Mouse (Mus musculus) CH12.LX (cell line): ENCODE measurements at regions not wholly inside any gene's neighbourhood (a gene's known extent, or its start where the extent isn't known, plus 50 kb on each side); places are given as distances from the start of the nearest gene placed in this dataset.

Source experiments
- DNase-seq: peaks from one replicate; pipeline ENCODE4 v3.0.0-alpha.2; 2013; ENCODE audit errors: extremely low read depth
- H3K27ac ChIP-seq: 2 replicates; pipeline ENCODE4 v1.5.1; 2012; ENCODE audit warnings: low read depth, mild to moderate bottlenecking, control low read depth, moderate library complexity; ENCODE audit not compliant: insufficient read depth
- H3K27me3 ChIP-seq: replicated peaks from 2 replicates; pipeline ENCODE3; 2012; ENCODE audit warnings: inconsistent platforms
- H3K36me3 ChIP-seq, 2 experiments: replicated peaks in 1 of 2; 2 replicates each; pipeline versions ENCODE3 to v1.6.1; 2012; ENCODE audit warnings: inconsistent platforms in 1 of 2, low read length in 1 of 2, mild to moderate bottlenecking in 1 of 2, mixed read lengths in 1 of 2, moderate library complexity in 1 of 2; ENCODE audit not compliant: control insufficient read depth in 1 of 2, insufficient read depth in 1 of 2
- H3K4me1 ChIP-seq, 2 experiments: 2 replicates each; pipeline ENCODE4 v1.6.1; 2012; ENCODE audit warnings: inconsistent platforms in 1 of 2, moderate library complexity in 1 of 2; ENCODE audit not compliant: insufficient read depth in 2 of 2, control insufficient read depth in 1 of 2
- H3K4me2 ChIP-seq: 2 replicates; pipeline ENCODE4 v1.6.1; 2012; ENCODE audit warnings: low read depth, mild to moderate bottlenecking, control low read depth; ENCODE audit not compliant: poor library complexity, insufficient read depth, severe bottlenecking
- H3K4me3 ChIP-seq, 3 experiments: fragments of 150-350 bp in 1 of 3; sonication (generic) in 1 of 3; replicated peaks in 1 of 3; 2 replicates each; pipeline versions ENCODE3 to v1.5.1; 2011 to 2012; ENCODE audit warnings: low read depth in 2 of 3, low read length in 2 of 3, mild to moderate bottlenecking in 2 of 3, moderate library complexity in 2 of 3, control low read depth in 1 of 3, improper control_type of control experiment in 1 of 3, inconsistent platforms in 1 of 3, mixed read lengths in 1 of 3; ENCODE audit not compliant: poor library complexity in 1 of 3
- H3K79me2 ChIP-seq: replicated peaks from 2 replicates; pipeline ENCODE4 v1.6.1; 2012; ENCODE audit warnings: mild to moderate bottlenecking, moderate library complexity; ENCODE audit not compliant: control insufficient read depth, poor library complexity, insufficient read depth, severe bottlenecking; ENCODE audit errors: extremely low read depth
- H3K9ac ChIP-seq: 2 replicates; pipeline ENCODE4 v1.6.1; 2012; ENCODE audit warnings: low read depth, mild to moderate bottlenecking, control low read depth, moderate library complexity; ENCODE audit not compliant: insufficient read depth
- H3K9me3 ChIP-seq: replicated peaks from 2 replicates; pipeline ENCODE3; 2012; ENCODE audit warnings: low read length, inconsistent platforms, mixed read lengths
- BHLHE40 ChIP-seq: IDR thresholded peaks from 2 replicates; pipeline ENCODE4 v1.6.1; 2011; ENCODE audit warnings: mild to moderate bottlenecking, low read depth, low read length, improper control_type of control experiment
- CHD1 ChIP-seq: IDR thresholded peaks from 2 replicates; pipeline ENCODE4 v1.6.1; 2012; ENCODE audit warnings: low read depth, low read length, improper control_type of control experiment, inconsistent platforms
- E2F4 ChIP-seq: IDR thresholded peaks from 2 replicates; pipeline ENCODE4 v1.6.1; 2011; ENCODE audit warnings: low read depth, low read length, improper control_type of control experiment; ENCODE audit not compliant: insufficient replicate concordance
- ELF1 ChIP-seq: IDR thresholded peaks from 2 replicates; pipeline ENCODE4 v1.6.1; 2014; ENCODE audit warnings: low read depth, mild to moderate bottlenecking, inconsistent platforms, low read length, improper control_type of control experiment
- GABPA ChIP-seq: IDR thresholded peaks from 2 replicates; pipeline ENCODE4 v1.6.1; 2012; ENCODE audit warnings: low read depth, low read length, improper control_type of control experiment, inconsistent platforms; ENCODE audit not compliant: insufficient replicate concordance
- MYC ChIP-seq: IDR thresholded peaks from 2 replicates; pipeline ENCODE4 v1.6.1; 2011; ENCODE audit warnings: low read depth, mild to moderate bottlenecking, improper control_type of control experiment, low read length
- NRF1 ChIP-seq: IDR thresholded peaks from 2 replicates; pipeline ENCODE4 v1.6.1; 2014; ENCODE audit warnings: low read depth, mild to moderate bottlenecking, inconsistent platforms, low read length, improper control_type of control experiment, moderate library complexity
- POLR2A ChIP-seq: IDR thresholded peaks from 2 replicates; pipeline ENCODE4 v1.6.1; 2011; ENCODE audit warnings: low read depth, mild to moderate bottlenecking, improper control_type of control experiment, low read length
- POLR2AphosphoS2 ChIP-seq: IDR thresholded peaks from 2 replicates; pipeline ENCODE4 v1.6.1; 2011; ENCODE audit warnings: low read depth, low read length, improper control_type of control experiment
- RAD21 ChIP-seq: IDR thresholded peaks from 2 replicates; pipeline ENCODE4 v1.6.1; 2011; ENCODE audit warnings: low read depth, mild to moderate bottlenecking, low read length, improper control_type of control experiment, moderate library complexity
- RCOR1 ChIP-seq: conservative IDR thresholded peaks from 2 replicates; pipeline ENCODE4 v1.6.1; 2012; ENCODE audit warnings: low read depth, mild to moderate bottlenecking, inconsistent platforms, low read length, improper control_type of control experiment
- SMC3 ChIP-seq: IDR thresholded peaks from 2 replicates; pipeline ENCODE4 v1.6.1; 2011; ENCODE audit warnings: low read depth, low read length, improper control_type of control experiment
- UBTF ChIP-seq: IDR thresholded peaks from 2 replicates; pipeline ENCODE4 v1.6.1; 2012; ENCODE audit warnings: low read depth, mild to moderate bottlenecking, inconsistent platforms, low read length, improper control_type of control experiment, moderate library complexity
- USF2 ChIP-seq: conservative IDR thresholded peaks from 2 replicates; pipeline ENCODE4 v1.6.1; 2011; ENCODE audit warnings: low read depth, low read length, improper control_type of control experiment
- ZC3H11A ChIP-seq: IDR thresholded peaks from 2 replicates; pipeline ENCODE4 v1.6.1; 2012; ENCODE audit warnings: low read depth, mild to moderate bottlenecking, inconsistent platforms, low read length, improper control_type of control experiment
- ZMIZ1 ChIP-seq: IDR thresholded peaks from 2 replicates; pipeline ENCODE4 v1.6.1; 2012; ENCODE audit warnings: low read depth, mild to moderate bottlenecking, inconsistent platforms, low read length, improper control_type of control experiment
- ZNF384 ChIP-seq: IDR thresholded peaks from 2 replicates; pipeline ENCODE4 v1.6.1; 2012; ENCODE audit warnings: low read depth, low read length, improper control_type of control experiment, inconsistent platforms
- dilution Hi-C: fragments of 300-500 bp; cut with MboI; formaldehyde crosslinking; loops from 2 replicates; pipeline ENCODE4 v1.14.3; 2020; ENCODE audit warnings: low sequenced_read_pairs; ENCODE audit not compliant: extremely low pct_unique_long_range_greater_than_20kb, extremely low pct_ligation_motif_present
- in situ Hi-C: fragments of 300-500 bp; cut with MboI; formaldehyde crosslinking; loops from 3 replicates; pipeline ENCODE4 v1.14.3; 2019; ENCODE audit warnings: low sequenced_read_pairs, low pct_ligation_motif_present, low pct_unique_long_range_greater_than_20kb, mixed read lengths

GRCm38 (mm10) chr5:102424636-102425242 lies 56.5 kb upstream of the Arhgap24 start:
- in situ Hi-C loops = loop anchor here (10.0 kb wide), 1 partner anchor 260 kb away; no protein-coding TSS in a partner anchor
- TF ChIP-seq USF2 (no peak), CHD1 (no peak), BHLHE40 (no peak), POLR2A (no peak), ZNF384 (no peak), ZMIZ1 (no peak), POLR2AphosphoS2 (no peak), NRF1 (no peak), MYC (no peak)
- Histone ChIP-seq H3K36me3 (no peaks in the 10 kb centered on the region), H3K79me2 (no peaks in the 10 kb centered on the region), H3K4me1 (peaks cover 2 to 11% of the 10 kb centered on the region in 2 experiments; a peak in 2 of 4 replicates), H3K9ac (no peak overlapping the region), H3K27me3 (no peaks in the 10 kb centered on the region), H3K9me3 (peaks cover 4% of the 10 kb centered on the region), H3K27ac (no peak overlapping the region), H3K4me2 (no peak overlapping the region), H3K4me3 (no peak overlapping the region)
- dilution Hi-C loops = no loop called here
- DNase-seq = peak; percentile 17

- dilution Hi-C loops (no loop called here), in situ Hi-C loops (loop anchor here (10.0 kb wide), 1 partner anchor 256 kb away; no protein-coding TSS in a partner anchor)
- Histone ChIP-seq H3K9me3 (no peaks in the 10 kb centered on the region), H3K27ac (no peak overlapping the region), H3K4me3 (no peak overlapping the region), H3K27me3 (no peaks in the 10 kb centered on the region), H3K4me2 (no peak overlapping the region)
- no peak for DNase-seq
- no peak for TF ChIP-seq ZC3H11A
- no peak for TF ChIP-seq SMC3
- no peak for TF ChIP-seq E2F4
- no peak for TF ChIP-seq NRF1
- TF ChIP-seq RCOR1 = no peak
- TF ChIP-seq CHD1 = no peak
- no peak for TF ChIP-seq UBTF
- TF ChIP-seq ELF1 = no peak
- TF ChIP-seq RAD21 = no peak
- TF ChIP-seq GABPA = no peak
- no peak for TF ChIP-seq MYC
- TF ChIP-seq, all 38 proteins: peak for 0
- Histone ChIP-seq H3K36me3 (no peaks in the 10 kb centered on the region), H3K9ac (no peak overlapping the region), H3K79me2 (no peaks in the 10 kb centered on the region), H3K4me1 (peaks cover 2 to 4% of the 10 kb centered on the region in 2 experiments; a peak in 1 of 4 replicates)
These were observed 52.9 kb upstream of the Arhgap24 start for GRCm38 (mm10) chr5:102428310-102428709.
